Mouse (Mus musculus) ovary, postnatal 10 days (tissue): ENCODE measurements around the gene Mzf1.

Experiments used
- DNase-seq: peaks from one replicate; pipeline ENCODE4 v3.0.0; 2022; ENCODE audit warnings: low spot score

Gene Mzf1

GRCm38 (mm10) chr7:13034148-13034977 lies 20.2 kb downstream of the Mzf1 start, which contains the start of gene Chmp2a:
Gene Chmp2a, minus strand, starts transcription at chr7:13034807.
- peak; percentile 96 for DNase-seq

DNA sequence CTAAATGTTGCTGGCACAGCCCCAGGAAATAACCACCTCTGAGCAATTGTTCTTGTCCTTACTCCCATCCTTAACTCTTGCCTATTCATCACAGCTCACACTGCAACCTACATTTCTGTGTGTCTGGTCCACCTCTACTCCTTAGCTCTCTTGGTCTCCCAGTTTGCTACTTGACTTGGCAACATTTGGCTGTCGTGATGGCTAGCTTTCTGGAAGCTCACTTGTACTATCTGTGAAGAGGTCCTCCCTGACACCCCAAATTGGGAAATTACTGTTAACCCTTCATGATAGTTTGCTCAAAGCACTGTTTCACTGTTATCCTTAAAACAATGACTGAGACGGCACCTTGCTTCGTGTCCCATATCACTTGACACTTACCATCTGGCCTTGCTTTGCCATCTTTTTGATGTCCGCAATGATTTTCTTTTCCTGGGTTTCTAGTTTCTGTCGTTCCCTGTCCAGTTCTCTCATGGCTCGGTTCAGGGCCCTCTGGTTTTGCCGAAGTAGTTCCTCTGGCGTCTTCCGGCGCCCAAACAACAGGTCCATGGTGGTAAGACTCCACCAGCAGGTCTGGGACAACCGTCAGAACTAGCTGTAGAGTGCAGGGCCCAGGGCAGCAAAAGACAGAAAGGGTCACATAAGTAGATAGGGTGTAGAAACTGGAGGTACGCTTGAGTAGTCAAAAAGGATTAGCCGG lies 21.0 kb downstream of the Mzf1 start:
- no peak for DNase-seq

GRCm38 (mm10) chr7:13032541-13032940 lies 22.0 kb downstream of the Mzf1 start:
- no peak for DNase-seq

DNA sequence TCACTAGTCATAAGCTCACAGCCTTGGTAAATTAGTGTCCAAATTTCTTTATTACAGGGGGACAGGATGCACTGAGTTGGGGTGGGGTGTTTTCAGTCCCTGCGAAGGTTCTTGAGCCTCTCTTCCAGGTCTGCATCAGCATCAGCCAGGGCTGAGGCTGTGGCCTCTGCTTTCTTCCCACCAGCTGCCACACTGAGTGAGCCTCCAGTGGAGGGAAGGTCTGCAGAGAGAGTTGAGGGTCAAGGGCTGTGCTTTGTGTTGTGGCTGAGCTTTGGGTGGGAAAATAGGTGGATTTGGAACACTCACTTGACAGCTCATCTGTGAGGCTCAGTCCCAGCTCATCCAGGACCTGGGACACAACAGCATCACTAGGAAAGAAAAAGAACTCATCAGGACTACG lies 22.6 kb downstream of the Mzf1 start:
- no peak for DNase-seq

- DNase-seq, result no peak
These were observed 23.5 kb downstream of the Mzf1 start for GRCm38 (mm10) chr7:13031069-13031468.

DNA sequence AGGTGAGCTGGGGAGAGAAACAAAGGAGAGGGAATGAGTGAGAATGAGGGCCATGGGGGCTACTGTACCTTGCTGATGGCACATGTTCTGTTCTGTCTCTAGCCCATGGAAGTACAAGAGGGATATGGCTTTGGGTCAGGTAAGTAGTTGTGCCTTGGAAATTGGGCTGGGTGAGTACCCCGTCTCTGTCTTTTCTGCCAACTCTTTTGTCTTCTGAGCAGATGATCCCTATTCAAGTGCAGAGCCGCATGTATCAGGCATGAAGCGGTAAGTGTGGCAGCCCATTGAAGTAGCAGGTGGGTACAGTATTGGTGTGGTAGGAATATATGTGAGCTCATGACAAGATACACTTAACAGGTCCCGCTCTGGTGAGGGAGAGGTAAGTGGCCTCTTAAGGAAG lies 25.6 kb downstream of the Mzf1 start:
- no peak for DNase-seq

DNA sequence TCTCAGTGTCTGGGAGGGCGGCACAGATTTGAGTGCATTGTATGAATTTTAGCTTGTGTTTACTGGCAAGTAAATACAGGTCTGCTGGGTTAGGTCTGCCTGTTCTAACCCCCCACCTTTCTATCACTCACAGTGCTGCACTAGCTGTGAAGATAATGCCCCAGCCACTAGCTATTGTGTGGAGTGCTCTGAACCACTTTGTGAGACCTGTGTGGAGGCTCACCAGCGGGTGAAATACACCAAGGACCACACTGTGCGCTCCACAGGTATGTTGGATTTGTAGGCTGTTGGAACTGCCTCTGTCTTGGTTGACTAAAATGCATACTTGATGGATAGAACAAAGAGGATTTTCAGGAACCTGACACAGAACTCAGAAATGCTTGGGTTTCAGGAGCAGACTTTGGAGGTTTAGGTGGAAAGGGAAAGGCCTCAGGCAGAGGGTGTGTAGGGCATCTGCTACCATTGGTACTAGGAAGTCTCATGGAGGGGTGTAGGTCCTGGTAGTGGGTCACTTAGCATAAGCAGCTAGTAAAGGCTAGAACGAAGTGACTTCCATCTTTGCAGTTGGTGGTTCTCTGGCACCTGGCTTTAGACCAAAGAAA lies 29.0 kb downstream of the Mzf1 start:
- DNase-seq, result no peak

GRCm38 (mm10) chr7:13024805-13025204 lies 29.8 kb downstream of the Mzf1 start:
- peak; percentile 56 for DNase-seq

GRCm38 (mm10) chr7:13023928-13024731 lies 30.4 kb downstream of the Mzf1 start:
- peak; percentile 94 for DNase-seq

GRCm38 (mm10) chr7:13022773-13023535 lies 31.6 kb downstream of the Mzf1 start:
- DNase-seq, result no peak

DNA sequence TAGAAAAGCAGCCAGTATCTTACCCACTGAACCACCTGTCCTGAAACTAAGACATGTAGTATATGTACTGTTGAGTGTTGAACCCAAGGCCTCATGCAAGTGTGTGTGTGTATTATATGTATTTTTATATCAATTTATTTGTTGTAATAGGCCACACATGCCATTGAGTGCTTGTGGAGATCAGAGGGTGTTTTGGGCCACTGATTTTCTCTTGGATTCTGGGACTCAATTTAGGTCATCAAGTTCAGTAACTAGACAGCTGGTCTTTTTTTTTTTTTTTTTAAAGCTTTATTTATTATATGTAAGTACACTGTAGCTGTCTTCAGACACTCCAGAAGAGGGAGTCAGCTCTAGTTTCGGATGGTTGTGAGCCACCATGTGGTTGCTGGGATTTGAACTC lies 39.3 kb downstream of the Mzf1 start:
- no peak for DNase-seq

DNA sequence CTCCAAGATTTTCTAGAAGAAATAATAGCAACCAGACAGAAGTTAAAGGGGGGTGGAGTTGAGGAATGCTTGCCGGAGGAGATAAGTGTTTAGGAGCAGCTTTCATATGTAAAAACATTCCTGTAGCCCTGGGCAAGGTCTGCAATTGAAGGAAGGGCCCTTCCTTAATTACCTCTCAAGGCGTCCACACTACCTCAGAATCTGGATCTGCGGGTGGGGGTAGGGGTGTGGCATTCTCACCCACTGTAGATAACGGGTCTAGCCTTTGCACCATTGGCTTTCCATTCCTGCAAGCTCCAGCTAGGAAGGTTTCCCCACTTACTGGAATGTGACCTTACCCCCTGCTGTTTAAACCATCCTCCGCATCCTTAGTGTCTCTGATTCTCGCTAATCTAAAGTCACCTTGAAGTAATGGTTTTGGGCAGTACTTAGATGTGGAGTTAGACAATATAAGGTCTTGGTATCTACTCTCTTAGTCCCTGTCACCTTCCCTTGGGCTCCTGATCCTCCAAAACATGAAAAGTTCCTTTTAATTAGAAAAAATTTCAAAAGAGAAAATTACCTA lies 40.2 kb downstream of the Mzf1 start:
- no peak for DNase-seq

DNA sequence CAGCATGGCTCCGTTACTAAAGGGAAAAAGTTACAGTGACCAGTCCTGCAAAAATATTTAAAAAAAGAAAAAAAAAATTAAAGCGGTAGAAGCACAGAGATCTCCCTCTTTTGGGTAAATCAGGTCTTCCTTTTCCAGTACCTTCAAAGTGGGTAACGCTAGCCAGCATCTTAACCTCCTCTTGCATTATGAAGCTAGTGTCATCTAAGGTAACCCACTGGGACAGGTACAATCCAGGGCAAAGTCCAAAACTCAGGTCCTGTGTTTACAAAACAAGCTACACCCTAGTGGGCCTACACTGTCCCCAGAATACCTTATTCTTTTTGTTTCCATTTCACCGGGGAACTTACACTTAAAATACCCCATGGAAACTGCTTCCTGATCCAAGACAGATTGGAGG lies 40.9 kb downstream of the Mzf1 start:
- no peak for DNase-seq

- no peak for DNase-seq
These were observed 44.3 kb downstream of the Mzf1 start, which contains the start of gene Zbtb45 for GRCm38 (mm10) chr7:13010005-13010908. Gene Zbtb45, minus strand, starts transcription at chr7:13010034.

DNA sequence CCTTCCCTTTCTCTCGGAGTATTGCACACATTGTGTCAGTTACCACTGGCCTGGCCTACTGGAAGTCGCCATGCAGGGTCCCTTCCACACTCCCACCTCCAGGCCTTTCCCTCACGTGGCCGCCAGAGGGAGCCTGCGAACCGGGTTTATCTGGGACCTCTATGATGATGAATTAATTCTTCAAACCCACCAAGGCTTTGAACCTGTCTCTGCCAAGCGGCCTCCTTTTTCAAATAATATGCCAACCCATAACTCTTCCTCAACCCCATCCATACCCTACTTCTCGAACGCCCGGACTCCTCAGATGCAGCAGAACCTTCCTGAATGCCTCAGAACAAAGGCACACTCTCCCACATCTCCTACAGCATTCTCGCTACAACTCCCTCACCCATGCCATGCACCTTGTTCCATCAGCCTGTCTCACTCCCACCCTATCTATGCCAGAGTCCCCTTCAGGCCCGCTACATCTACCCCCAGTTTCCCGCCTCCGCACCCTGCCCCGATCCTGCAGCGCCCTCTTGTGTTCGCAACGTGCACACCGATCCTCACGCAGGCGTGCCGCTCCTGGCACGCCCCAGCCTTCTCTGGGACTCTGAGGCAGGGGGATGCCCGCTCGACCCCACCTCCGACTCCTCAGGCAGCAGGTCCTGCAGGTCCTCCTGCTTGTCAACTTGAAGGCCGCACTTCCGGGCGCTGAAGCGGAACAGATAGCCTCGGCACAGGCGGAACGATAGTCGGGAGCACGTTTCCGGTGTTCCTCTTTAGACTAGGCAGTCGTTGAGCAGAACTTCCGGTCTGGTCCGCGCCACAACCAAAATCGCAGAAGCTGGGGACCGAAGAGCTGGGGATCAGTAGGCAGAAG lies 45.2 kb downstream of the Mzf1 start:
- peak; percentile 94 for DNase-seq

DNA sequence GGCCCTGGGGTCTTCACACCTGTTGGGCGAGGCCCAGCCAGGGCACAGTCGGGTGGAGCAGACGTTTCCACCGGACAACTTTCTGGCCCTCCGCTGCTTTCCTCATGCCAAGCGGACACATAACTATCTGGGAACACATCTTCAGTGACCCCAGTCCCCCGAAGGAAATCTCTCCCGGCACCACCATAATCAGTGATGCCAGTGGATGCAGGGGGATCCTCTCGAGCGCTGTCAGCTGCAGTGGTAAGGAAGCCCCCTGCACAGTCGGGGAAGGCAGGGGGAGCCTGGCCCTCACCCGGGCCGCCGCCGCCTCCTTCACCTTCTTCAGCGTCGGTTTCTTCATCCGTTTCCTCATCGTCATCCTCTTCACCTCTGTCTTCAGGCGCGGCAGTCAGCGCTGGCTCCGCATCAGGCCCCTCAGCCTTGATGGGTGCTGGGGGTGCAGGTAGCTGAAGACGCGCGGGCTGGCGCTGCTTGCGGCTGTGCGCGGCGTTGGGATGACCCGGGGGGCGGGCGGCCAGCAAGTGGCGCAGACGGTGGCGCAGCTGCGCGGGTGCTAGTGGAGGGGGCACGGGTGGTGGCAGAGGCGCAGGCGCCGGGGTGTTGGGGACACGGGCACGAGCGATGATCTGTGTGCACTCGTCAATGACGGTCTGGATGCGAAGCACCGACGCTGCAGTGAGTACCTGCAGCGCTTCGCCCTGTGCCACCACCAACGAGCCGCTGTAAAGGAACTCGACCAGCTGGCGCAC lies 47.0 kb downstream of the Mzf1 start:
- DNase-seq, result no peak

DNA sequence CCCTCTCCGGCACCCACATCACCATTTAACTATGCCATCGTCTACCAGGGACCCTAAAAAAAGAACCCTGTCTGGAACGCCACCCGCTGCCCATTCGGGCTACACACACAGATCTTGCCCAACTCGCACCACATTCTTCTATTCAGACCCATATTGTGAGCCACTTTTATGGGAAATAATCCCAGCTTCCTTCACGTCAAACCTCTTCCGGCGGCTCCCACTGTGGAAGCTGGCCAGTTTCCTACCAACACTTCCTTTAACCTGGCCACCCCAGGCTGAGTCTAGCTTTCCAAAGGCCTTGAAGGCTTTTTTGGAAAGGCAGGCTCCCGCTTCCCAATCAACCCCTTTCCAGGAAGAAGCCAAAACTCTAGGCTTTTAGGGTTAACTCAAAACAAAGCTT lies 48.0 kb downstream of the Mzf1 start:
- DNase-seq, result no peak

GRCm38 (mm10) chr7:13006011-13006410 lies 48.6 kb downstream of the Mzf1 start:
- no peak for DNase-seq
